Mouse (Mus musculus) heart, embryonic 11.5 days (tissue): ENCODE data around the gene Dgkz. TPM values are rescaled to one million over a fixed set of nuclear protein-coding genes. Genes with fewer than 3 reads are reported as not detected.

ENCODE experiments used
- ATAC-seq: fragments of 200-750 bp; cut with Nextera tagmentation; replicated peaks from 2 replicates; pipeline ENCODE4 v1.8.0; 2017; ENCODE audit warnings: moderate library complexity; ENCODE audit not compliant: insufficient number of reproducible peaks, low FRiP score, low TSS enrichment
- H3K27ac ChIP-seq: fragments of 300-500 bp; sonication (generic); 2 replicates; pipeline ENCODE4 v1.5.1; 2014; ENCODE audit warnings: mild to moderate bottlenecking, low read depth, low read length
- H3K27me3 ChIP-seq: fragments of 300-500 bp; sonication (generic); 2 replicates; pipeline ENCODE4 v1.6.1; 2014; ENCODE audit warnings: mild to moderate bottlenecking, low read length, mixed read lengths; ENCODE audit not compliant: control insufficient read depth, insufficient read depth
- H3K36me3 ChIP-seq: fragments of 300-500 bp; sonication (generic); 2 replicates; pipeline ENCODE4 v1.6.1; 2014; ENCODE audit warnings: mild to moderate bottlenecking, low read length, moderate library complexity, mixed read lengths; ENCODE audit not compliant: control insufficient read depth, insufficient read depth
- H3K4me1 ChIP-seq: fragments of 300-500 bp; sonication (generic); 2 replicates; pipeline ENCODE4 v1.6.1; 2014; ENCODE audit warnings: low read length; ENCODE audit not compliant: control insufficient read depth, insufficient read depth
- H3K4me2 ChIP-seq: fragments of 300-500 bp; sonication (generic); 2 replicates; pipeline ENCODE4 v1.6.1; 2014; ENCODE audit warnings: mild to moderate bottlenecking, moderate library complexity
- H3K4me3 ChIP-seq: fragments of 300-500 bp; sonication (generic); 2 replicates; pipeline ENCODE4 v1.5.1; 2014; ENCODE audit warnings: low read depth, low read length
- H3K9ac ChIP-seq: fragments of 300-500 bp; sonication (generic); 2 replicates; pipeline ENCODE4 v1.6.1; 2014; ENCODE audit warnings: mild to moderate bottlenecking, low read depth, low read length, moderate library complexity
- H3K9me3 ChIP-seq: fragments of 300-500 bp; sonication (generic); replicated peaks from 2 replicates; pipeline ENCODE4 v1.6.1; 2016; ENCODE audit warnings: low read length; ENCODE audit not compliant: control insufficient read depth
- WGBS: fragments of 180-500 bp; shearing (Covaris S2); extraction: QIAGEN DNeasy Blood & Tissue Kit; methylation state at CpG from one replicate; pipeline ENCODE4 v1.1.7; 2014; ENCODE audit not compliant: insufficient replicate concordance; 5-methylcytosine and 5-hydroxymethylcytosine counted together
- polyA plus RNA-seq: library from polyadenylated mRNA; unstranded; fragments of >200 nt; fragmentation: Nextera tagmentation; extraction: Ambion mirVana; gene quantifications from 2 replicates; pipeline ENCODE4 v1.2.1, GENCODE M21; 2014

Dgkz gene
- polyA plus RNA-seq, 1 experiment from 2014 or later, result 42.1 TPM

DNA sequence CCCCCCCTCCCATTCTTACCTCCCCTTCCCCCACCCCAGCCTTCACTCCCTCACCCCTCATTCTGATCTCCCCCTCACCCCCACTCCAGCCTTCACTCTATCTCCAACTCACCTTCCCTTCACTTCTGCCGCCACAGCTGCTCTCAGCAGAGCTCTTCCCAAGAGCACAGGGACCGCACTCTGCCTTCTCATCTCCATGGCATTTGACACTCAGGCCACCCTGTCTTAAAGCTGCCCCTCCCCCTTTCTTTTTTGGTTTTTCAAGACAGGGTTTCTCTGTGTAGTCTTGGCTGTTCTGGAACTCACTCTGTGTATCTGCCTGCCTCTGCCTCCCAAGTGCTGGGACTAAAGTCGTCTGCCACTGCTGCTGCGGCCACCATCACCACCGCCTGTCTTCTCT, 5.2 kb upstream of the Dgkz start:
- no peak overlapping the region for H3K9ac ChIP-seq
- peaks cover 36% of the 10 kb centered on the region for H3K4me1 ChIP-seq
- no peak for ATAC-seq

DNA sequence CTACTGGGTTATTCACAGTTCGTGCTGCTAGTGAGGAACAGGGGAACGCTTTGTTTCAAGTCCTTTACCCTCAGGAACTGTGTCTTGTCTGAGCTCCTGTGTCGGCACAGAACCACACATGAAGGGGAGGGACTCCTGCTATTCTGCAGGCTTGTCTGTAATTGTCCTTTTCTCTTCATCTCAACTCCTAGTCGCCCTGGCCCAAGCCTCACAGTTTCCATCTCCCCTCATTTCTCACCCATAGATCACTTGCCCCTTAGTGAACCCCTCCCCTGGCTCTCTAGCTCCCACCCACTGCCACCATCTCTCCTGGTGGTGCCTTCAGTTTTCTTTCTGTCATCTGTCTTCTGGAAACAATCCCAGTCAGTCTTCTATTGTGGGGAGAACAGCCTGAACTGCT, 4.6 kb upstream of the Dgkz start:
- H3K4me2 ChIP-seq, result no peak overlapping the region
- H3K9ac ChIP-seq, result no peak overlapping the region
- H3K9me3 ChIP-seq, result no peaks in the 10 kb centered on the region
- WGBS, result 26% methylated on average over 4 of the region's 4 CpGs
- H3K4me1 ChIP-seq, result peaks cover 40% of the 10 kb centered on the region
- no peak overlapping the region for H3K27ac ChIP-seq
- H3K27me3 ChIP-seq, result peaks cover 22% of the 10 kb centered on the region
- no peak overlapping the region for H3K4me3 ChIP-seq
- no peak for ATAC-seq
- H3K36me3 ChIP-seq, result no peaks in the 10 kb centered on the region

More for the DNA sequence above, 5.2 kb upstream of the Dgkz start:
- Histone ChIP-seq H3K27me3 (peaks cover 16% of the 10 kb centered on the region), H3K36me3 (no peaks in the 10 kb centered on the region), H3K4me2 (no peak overlapping the region), H3K4me3 (no peak overlapping the region), H3K27ac (no peak overlapping the region), H3K9me3 (no peaks in the 10 kb centered on the region)
- WGBS, result 30% methylated on average over 5 of the region's 5 CpGs

DNA sequence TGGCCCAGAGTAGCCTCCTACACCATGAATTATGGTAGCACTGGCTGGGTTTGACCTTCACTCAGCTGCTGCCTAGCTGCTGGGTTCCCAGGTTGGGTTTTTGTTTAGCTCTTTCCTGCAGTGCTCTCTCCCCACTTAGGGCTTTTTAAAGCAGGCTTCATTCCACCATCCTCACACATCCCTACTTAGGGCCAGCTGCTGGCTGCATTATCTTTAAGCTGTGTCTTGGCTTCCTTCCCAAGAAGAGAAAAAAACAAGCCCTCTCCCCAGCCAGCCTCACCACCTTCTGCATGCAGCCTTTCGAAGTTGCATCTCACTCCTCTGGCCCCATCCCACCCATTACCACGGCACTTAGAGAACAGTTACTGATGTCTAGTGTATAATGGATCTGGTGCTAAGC, 2.9 kb upstream of the Dgkz start:
- peaks cover 33% of the 10 kb centered on the region for H3K27me3 ChIP-seq
- H3K27ac ChIP-seq, result 0 out of 2 replicates have a peak overlapping the region, but pooled peaks have one; percentile 0
- no peak overlapping the region for H3K4me3 ChIP-seq
- WGBS, result 12% methylated on average over 2 of the region's 2 CpGs
- peaks cover 31% of the 10 kb centered on the region for H3K4me1 ChIP-seq
- H3K4me2 ChIP-seq, result no peak overlapping the region
- H3K9ac ChIP-seq, result no peak overlapping the region
- ATAC-seq, result no peak
- no peaks in the 10 kb centered on the region for H3K36me3 ChIP-seq
- H3K9me3 ChIP-seq, result no peaks in the 10 kb centered on the region

- 60% methylated on average over 4 of the region's 4 CpGs for WGBS
- no peaks in the 10 kb centered on the region for H3K9me3 ChIP-seq
- H3K4me3 ChIP-seq, result no peak overlapping the region
- H3K4me1 ChIP-seq, result peaks cover 31% of the 10 kb centered on the region
- H3K27me3 ChIP-seq, result peaks cover 33% of the 10 kb centered on the region
- no peak overlapping the region for H3K9ac ChIP-seq
- no peak overlapping the region for H3K4me2 ChIP-seq
- no peak for ATAC-seq
- no peaks in the 10 kb centered on the region for H3K36me3 ChIP-seq
- 0 out of 2 replicates have a peak overlapping the region, but pooled peaks have one; percentile 0 for H3K27ac ChIP-seq
Observed at GRCm38 (mm10) chr2:91977960-91978359, 2.3 kb upstream of the Dgkz start.

DNA sequence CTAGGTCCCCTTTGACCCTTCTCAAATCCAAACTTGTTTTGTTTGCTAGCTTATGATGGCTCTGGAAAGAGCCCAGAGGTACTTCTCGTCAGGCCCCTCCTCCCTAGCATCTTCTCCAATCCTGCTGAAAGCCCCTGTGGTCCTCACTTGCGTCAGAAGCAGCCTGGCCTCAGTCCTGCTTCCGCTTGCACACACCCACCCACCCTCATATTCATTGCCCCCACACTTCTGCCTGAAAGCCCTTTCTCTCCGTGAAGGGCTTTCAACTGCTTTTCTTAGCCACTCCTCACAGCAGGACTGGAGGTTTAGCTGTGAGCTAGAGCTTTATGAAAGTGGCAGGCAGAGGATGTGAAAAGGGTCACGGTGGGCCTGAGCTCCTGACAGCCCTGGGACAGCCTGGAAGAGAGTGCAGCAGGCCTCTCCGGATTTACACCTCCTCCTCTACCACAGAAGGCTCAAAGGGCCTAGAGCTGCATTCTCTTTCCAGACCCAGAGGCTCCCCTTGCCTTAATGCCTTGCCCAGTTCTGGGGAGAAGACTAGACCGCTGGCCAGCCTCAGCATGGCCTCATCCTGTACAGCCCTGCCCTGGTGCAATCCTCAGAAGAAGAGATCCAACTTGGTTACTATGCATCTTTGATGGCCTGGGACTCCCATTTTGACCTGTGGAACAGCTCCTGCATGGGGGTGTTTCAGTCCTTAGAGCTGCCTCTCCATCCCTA, 2.1 kb downstream of the Dgkz start:
- Histone ChIP-seq H3K36me3 (no peaks in the 10 kb centered on the region), H3K4me1 (peaks cover 35% of the 10 kb centered on the region), H3K27me3 (peaks cover 33% of the 10 kb centered on the region), H3K9me3 (no peaks in the 10 kb centered on the region), H3K4me2 (no peak overlapping the region), H3K9ac (no peak overlapping the region), H3K4me3 (no peak overlapping the region), H3K27ac (no peak overlapping the region)
- no peak for ATAC-seq
- 48% methylated on average over 7 of the region's 7 CpGs for WGBS

DNA sequence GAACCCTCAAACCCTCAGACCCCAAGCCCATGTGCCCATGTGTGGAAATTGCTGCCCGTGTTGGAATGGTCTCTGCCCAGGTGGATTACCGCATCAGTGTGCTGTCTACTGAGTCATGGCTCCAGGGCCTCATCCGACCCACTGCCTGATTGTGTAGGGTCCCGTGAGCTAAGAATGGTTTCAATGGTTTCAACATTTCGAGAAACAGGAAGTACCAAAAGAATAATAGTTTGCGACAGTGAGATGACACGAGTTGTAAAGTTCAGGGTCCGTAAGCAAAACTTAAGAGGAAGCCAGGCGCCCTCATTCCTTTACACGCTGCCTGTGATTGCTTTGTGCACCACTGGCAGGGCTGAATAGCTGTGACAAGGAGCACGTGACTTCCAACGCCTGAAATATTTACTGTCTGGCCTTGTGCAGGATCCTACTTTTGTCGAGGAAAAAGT, 3.5 kb downstream of the Dgkz start:
- Histone ChIP-seq H3K4me2 (peak overlapping the region; percentile 52; the same call in 1 of the 2 replicates), H3K27ac (peak overlapping the region; percentile 83), H3K9me3 (no peaks in the 10 kb centered on the region), H3K27me3 (peaks cover 30% of the 10 kb centered on the region), H3K4me1 (peaks cover 32% of the 10 kb centered on the region), H3K9ac (no peak overlapping the region), H3K36me3 (no peaks in the 10 kb centered on the region), H3K4me3 (no peak overlapping the region)
- WGBS, result 39% methylated on average over 13 of the region's 13 CpGs
- ATAC-seq, result peak; percentile 9; the same call in 1 of the 2 replicates

DNA sequence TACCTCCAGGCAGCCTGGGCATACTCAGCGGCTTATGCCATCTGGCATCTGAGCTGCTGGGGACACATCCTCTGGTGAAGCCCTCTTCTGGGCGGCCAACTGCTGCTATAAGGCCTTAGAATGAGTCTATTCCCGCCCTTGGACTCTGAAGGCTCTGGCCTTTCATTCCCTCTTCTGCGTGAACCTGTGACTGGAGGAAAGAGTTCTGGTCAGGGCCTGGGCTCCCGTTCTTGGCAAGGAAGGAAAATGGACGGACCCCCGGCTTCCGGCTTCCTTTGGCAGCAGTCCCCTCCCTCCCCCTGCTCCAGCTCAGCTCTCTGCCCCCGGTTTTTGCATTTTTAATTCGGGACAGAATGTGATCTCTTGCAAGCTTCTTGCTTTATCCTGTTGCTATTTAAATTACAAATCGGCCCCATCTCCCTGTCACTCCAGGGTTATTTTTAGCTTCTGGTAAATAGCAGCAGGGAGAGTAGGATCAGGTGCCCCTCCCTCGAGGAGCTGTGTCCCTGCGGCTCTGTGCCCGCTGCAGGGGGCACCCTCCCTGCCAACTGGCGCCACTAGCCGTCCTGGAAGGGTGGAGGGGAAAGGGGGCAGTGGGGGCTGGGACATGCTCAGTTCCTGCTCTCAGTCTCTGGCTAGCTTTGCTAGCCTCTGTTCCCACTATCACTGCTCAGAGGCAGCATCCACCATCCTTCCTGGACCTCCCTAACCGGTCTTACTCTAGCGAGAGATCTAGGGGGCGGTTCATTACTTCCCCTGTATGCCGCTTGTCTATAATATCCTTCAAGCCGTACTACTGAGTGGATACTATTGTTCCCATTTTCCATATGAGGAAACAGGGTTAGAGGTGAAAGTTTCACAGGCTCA, 4.2 kb downstream of the Dgkz start:
- peak; percentile 40; the same call in 1 of the 2 replicates for ATAC-seq
- peak overlapping the region; percentile 50 for H3K9ac ChIP-seq
- H3K36me3 ChIP-seq, result no peaks in the 10 kb centered on the region
- H3K27ac ChIP-seq, result peak overlapping the region; percentile 83
- H3K9me3 ChIP-seq, result no peaks in the 10 kb centered on the region
- 12% methylated on average over 21 of the region's 21 CpGs for WGBS
- peak overlapping the region; percentile 52 for H3K4me2 ChIP-seq
- H3K4me1 ChIP-seq, result peaks cover 32% of the 10 kb centered on the region
- H3K4me3 ChIP-seq, result no peak overlapping the region
- peaks cover 23% of the 10 kb centered on the region for H3K27me3 ChIP-seq

GRCm38 (mm10) chr2:91967962-91968361, 7.7 kb downstream of the Dgkz start:
- H3K9ac ChIP-seq, result peak overlapping the region; percentile 43
- H3K4me1 ChIP-seq, result peaks cover 41% of the 10 kb centered on the region

More at GRCm38 (mm10) chr2:91967962-91968361, 7.7 kb downstream of the Dgkz start:
- no peaks in the 10 kb centered on the region for H3K27me3 ChIP-seq
- peak overlapping the region; percentile 80 for H3K27ac ChIP-seq
- H3K4me2 ChIP-seq, result no peak overlapping the region
- H3K36me3 ChIP-seq, result no peaks in the 10 kb centered on the region
- no peaks in the 10 kb centered on the region for H3K9me3 ChIP-seq
- 46% methylated on average over 11 of the region's 11 CpGs for WGBS
- H3K4me3 ChIP-seq, result no peak overlapping the region
- ATAC-seq, result no peak
